Mouse (Mus musculus) 3134 (cell line): ENCODE data around the gene Jagn1.

Experiments
- DNase-seq: peaks from one replicate; pipeline ENCODE4 v3.0.0-alpha.2; 2011; ENCODE audit warnings: low spot score; ENCODE audit not compliant: insufficient read length; ENCODE audit errors: extremely low read depth

The Jagn1 gene

DNA sequence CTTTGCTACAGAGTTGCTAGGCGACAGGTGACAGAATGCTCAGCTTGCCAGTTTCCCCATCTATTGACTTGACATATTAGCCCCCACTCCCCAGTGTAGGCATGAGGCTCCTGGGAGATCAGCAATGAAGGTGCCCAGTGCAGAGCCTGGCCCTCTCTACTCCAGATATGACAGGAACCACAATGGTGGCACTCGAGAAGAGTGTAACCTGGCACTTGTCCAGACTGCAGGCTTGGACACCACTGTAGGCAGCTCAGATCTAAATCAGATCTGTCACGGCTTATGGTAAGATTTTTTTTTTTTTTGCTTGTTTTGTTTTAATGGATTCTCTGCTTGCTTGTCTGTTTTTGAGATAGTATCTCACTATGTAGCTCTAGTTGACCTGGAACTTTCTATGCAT lies 8.7 kb upstream of the Jagn1 start:
- DNase-seq: no peak

DNA sequence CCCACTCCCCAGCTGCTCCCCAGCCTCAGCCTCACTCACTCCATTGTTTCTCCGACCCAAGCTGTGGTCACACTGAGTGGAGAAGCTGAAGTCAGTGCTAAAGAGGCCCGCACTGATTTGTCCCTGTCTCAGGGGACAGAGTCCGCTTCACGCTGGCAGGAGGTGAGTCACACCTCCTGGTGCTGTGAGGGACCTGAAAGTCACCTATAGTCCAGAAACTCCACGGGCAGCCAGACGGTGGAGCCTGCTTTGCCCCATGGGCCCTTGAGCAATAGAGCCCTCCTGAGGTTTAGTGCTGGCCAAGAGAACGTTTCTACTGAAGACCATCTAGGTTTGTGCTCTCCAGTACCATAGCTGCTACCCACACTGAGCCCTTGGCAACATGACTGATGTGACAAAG lies 7.7 kb upstream of the Jagn1 start:
- no peak for DNase-seq

DNA sequence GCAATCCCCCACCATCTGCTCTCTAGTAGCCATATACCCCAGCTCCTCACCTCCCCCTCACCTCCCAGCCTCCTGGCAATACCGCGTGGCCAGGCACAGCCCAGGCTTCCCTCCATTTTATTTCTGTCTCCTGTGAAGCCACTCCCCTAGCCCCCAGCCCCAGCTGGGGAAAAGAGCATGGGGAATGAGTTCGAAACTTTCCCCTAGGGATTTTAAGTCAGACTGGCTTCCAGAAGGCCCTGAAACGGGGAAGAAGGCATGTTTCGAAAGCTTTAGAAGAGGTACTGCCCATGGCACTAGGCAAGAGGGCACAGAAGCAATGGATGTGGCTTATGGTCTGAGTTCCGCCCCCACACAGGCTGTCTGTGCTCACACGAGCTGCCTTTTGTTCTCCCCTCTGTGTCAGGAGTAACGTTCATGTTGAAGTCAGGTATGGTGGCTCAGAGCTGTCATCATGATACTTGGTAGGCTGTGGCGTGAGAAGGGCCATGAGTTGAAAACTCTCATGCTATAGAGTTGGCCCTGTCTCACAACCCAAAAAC lies 6.6 kb upstream of the Jagn1 start, which contains the start of gene Cidec:
Cidec (minus strand) TSS at position 97 of the 542 bp plus-strand sequence.
- DNase-seq: no peak

GRCm38 (mm10) chr6:113437135-113437534 lies 5.2 kb upstream of the Jagn1 start:
- DNase-seq: no peak

DNA sequence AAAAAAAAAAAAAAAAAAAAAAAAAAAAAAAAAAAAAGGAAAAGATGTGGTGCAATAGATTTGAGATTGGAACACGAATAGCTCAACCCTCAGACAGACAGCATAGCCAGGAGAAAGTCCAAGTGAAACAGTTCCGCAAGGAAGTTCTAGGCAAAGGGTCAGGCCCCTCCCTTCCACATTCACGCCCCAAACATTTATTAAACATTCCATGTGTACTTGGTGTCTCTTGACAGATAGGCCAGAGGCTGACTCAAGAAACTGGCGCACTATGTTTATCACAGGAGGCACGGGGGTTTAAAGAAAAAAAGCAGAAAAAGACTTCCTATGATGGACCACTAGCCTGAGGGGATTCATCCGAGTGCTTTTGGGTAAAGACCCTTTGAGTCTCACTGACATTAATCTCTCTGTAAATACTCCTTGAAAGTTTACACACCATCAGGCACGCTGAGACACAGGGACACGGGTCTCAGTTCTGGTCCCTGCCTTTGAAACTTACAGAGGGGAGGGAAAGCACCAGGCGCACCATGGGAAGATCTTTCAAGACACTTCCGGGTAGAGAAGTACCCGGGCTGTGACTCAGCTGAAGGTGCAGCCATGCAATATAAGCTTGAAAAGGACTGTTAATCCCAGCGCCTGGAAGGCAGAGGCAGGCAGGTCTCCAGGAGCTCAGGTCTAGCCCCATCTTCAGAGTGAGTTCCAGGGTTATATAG lies 3.5 kb upstream of the Jagn1 start:
- DNase-seq: no peak

GRCm38 (mm10) chr6:113440686-113441085 lies 1.7 kb upstream of the Jagn1 start:
- DNase-seq: no peak

- DNase-seq: peak; percentile 70
Measured at GRCm38 (mm10) chr6:113441147-113441680, 1.2 kb upstream of the Jagn1 start.

DNA sequence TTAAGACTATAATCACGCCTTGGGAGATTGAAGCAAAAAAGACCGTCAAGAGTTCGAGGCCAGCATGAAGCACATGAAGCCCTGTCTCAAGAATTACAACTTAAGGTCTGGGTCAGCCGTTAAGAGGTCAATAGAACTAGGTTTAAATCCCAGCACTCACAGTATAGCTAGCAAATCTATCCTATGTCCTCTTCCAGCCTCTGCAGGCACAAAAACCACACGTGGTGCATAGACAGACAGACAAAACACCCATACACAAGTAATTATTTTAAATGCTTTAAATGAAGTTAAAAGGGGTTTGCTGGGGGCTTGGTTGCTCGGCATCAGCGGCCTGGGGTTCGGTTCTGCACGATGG lies 305 bp upstream of the Jagn1 start:
- no peak for DNase-seq

- no peak for DNase-seq
Measured at GRCm38 (mm10) chr6:113443091-113443490, 722 bp downstream of the Jagn1 start.

DNA sequence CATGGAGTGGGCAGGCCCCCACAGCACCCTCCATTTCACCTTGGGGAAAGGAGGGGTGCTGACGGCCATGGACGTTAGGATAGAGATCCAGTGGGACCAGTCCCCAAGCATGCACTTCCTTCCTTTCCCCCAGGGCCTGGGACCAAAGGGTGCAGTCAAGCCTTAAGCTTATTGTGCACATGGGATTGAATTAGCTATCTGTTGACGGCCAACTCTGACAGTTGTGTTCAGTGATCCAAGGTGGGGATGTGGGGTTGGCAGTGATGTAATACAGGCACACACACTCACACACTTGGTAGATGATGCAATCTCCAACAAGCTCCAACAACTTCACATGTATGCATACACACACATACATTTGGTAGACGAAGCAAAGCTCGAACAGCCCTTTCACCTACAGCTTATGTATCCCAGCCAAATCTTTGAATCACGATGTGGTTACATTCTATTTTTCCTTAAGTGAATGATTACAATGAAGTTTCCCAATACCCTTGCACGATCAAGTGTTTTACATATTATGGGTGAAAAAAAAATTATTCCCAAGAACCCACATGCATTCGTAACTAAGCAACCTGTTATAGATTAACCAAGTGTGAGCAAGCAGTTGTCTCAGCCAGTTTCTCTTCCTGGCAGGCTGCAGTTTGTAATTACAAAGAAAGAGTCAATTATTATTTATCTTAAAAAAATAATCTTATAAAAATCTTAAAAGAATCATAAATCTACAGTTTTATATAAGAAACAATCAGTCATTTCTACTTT lies 2.0 kb downstream of the Jagn1 start:
- DNase-seq: no peak

GRCm38 (mm10) chr6:113447639-113448038 lies 5.3 kb downstream of the Jagn1 start:
- DNase-seq: no peak

DNA sequence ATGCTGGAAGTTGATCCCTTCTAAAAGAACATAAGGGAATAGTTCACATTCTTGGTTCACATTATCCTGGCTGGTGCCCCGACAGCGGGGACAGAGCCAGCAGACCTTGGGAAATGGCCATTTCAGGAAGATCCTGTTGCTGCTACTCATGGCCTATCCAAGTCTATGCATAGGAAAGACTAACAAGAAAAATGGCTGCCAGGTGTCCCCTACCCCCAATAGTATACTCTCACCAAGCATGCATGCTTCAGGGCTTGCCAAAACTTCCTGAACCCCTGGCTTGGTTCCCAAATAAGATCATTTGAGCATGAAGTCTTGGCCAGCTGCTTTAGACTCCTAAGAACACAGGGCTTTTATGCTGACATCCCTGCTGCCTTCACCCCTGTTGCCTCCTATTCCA lies 9.5 kb downstream of the Jagn1 start:
- DNase-seq: no peak

DNA sequence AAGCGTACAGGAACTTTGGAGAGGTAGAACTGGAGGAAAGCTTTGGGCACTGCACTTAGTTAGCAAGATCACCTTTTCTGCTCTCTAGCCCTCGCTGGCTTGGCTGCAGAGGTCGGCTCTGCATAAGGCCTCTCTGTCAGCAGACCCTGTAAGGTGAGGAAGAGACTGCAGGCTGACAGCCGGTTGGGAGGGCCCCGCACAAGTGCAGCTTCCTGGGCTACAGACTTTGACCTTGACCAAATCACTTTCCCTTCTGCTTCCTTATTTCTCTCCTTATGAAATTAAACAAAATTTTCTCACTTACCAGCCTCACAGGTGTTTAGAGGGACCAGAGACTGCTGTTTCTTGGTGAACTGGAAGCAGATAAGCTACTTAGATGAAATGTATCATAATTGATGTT lies 12.6 kb downstream of the Jagn1 start:
- DNase-seq: no peak

DNA sequence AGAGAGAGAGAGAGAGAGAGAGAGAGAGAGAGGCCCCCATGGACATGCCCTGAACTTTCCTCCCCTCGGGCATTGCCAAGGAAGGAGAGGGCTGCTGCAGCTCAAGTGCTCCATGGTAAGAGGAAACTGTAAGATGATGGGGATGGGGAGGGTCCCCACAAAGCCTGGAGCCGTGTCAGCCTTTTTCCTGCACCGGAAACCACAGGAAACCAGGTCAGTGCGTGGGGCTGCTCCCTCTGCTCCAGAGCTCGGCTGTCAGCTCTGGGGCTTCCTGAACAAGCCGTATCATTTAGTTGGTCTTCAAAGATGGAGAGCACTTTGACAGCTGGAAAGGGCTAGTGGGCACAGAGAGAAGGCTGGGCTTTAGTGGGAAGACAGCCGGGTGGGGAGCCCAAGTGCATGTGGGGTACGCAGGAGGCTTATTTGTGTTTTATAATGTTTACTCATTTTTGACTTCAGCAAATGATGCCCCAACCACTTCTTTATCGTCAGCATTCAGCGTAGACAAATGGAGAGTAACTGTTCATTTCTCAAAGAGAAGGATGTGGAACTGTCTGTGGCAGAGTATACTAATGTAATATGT lies 15.7 kb downstream of the Jagn1 start, which contains the start of gene Il17re:
Il17re (plus strand) TSS at position 533 of the 583 bp plus-strand sequence.
- no peak for DNase-seq

DNA sequence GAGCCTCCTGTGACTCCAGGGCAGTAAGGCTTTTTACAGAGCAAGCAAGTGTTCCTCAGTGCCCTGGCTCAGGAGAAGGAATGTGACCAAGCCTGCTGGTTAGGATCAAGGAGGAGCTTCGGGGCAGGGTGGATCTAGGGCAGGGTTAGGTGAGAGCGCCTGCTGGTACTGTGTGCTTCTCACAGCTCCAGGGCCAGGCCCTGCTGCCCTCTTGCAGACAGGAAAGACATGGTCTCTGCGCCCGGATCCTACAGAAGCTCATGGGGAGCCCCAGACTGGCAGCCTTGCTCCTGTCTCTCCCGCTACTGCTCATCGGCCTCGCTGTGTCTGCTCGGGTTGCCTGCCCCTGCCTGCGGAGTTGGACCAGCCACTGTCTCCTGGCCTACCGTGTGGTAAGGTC lies 16.3 kb downstream of the Jagn1 start:
- DNase-seq: no peak

DNA sequence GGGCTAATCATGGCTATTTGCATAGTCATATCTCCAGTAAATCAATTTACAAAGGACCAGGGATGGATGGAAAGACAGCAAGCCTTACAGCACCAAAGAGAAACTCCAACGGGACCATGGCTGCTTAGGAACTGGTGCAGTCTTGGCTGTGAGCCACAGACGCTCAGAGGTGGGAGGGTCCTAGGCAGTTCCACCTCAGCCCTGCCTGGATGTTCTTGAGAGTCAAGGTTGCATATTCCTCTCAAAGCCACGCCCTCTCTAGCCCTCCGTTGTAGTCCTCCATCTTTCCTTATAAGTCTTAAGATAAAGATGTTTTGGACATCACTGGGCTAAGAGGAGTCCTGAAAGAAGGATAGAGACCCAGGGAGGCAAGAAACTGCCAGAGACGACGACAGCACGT lies 21.7 kb downstream of the Jagn1 start:
- DNase-seq: no peak

DNA sequence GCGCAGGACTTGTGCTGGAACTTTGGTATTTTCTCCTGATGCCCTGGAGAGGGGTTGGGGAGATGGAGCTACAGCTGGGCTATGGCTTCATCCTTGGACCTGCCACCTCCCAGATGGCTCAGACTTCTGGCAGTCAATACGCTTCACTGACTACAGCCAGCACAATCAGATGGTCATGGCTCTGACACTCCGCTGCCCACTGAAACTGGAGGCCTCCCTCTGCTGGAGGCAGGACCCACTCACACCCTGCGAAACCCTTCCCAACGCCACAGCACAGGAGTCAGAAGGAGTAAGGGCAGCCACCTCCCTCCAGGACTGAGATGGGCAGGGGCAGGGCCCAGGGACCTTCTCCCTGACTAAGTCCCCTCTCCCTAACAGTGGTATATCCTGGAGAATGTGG lies 23.2 kb downstream of the Jagn1 start:
- DNase-seq: no peak

DNA sequence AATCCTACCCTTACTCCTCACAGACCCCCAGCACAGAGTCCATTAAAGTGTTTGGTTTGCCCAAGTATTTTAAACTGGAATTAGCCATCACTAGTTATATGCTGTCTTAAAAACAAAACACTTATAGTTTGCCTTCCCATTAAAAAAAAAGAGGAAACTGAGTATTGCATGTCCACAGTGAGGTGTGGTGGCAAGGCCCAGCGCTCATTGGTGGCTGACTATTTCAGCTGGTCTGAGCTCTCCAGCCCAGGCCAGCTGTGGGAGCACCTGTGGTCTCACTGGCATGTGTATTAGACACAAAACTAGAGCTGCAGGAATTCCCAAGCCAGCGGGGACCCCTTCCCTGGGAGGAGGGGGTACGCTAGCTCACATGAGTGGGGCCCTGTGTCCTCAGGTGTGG lies 26.1 kb downstream of the Jagn1 start:
- DNase-seq: no peak

DNA sequence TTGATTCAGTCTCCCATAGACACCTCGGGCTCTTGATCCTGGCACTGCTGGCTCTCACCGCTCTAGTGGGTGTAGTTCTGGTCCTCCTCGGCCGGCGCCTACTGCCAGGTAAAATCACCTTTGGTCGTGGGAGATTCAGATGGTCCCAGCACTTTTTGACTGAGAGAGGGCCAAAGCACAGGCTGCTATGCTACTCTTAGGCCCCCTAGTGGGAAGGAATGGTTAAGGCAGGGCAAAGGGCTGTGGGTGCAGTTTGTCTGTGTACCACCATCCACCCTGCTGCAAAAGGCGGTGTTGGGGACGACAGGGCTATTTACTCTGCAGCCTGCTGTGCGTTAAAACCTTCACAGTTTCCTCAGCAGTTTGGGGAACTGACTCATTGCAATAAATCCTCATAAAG lies 26.7 kb downstream of the Jagn1 start:
- DNase-seq: no peak

DNA sequence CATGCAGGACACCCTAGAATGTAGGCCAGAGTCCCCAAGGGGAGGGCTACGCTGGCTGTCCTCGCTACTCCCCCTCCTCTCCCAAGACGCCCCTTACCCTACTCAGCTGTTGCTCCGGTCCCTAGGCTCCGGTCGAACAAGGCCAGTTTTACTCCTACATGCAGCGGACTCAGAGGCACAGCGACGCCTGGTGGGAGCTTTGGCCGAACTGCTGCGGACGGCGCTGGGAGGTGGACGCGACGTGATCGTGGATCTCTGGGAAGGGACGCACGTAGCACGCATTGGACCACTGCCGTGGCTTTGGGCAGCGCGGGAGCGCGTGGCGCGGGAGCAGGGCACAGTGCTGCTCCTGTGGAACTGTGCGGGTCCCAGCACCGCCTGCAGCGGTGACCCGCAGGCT lies 27.1 kb downstream of the Jagn1 start:
- no peak for DNase-seq

GRCm38 (mm10) chr6:113471297-113471936 lies 29.0 kb downstream of the Jagn1 start, which contains the start of gene Il17rc:
Gene Il17rc (plus strand): TSS chr6:113471427.
- DNase-seq: peak; percentile 97
